Mouse (Mus musculus) CH12.LX (cell line): ENCODE data around the gene Olfr112. TPM values are rescaled to one million over a fixed set of nuclear protein-coding genes. Genes with fewer than 3 reads are reported as not detected.
"Not testable (repeated sequence)": the region's sequence is repeated elsewhere in the genome, so short reads cannot be mapped to it uniquely, and the experiment has no call there.

Experiments
- DNase-seq: peaks from one replicate; pipeline ENCODE4 v3.0.0-alpha.2; 2013; ENCODE audit errors: extremely low read depth
- H3K27ac ChIP-seq: 2 replicates; pipeline ENCODE4 v1.5.1; 2012; ENCODE audit warnings: low read depth, mild to moderate bottlenecking, control low read depth, moderate library complexity; ENCODE audit not compliant: insufficient read depth
- H3K27me3 ChIP-seq: replicated peaks from 2 replicates; pipeline ENCODE3; 2012; ENCODE audit warnings: inconsistent platforms
- H3K36me3 ChIP-seq, 2 experiments: replicated peaks in 1 of 2; 2 replicates each; pipeline versions ENCODE3 to v1.6.1; 2012; ENCODE audit warnings: inconsistent platforms in 1 of 2, low read length in 1 of 2, mild to moderate bottlenecking in 1 of 2, mixed read lengths in 1 of 2, moderate library complexity in 1 of 2; ENCODE audit not compliant: control insufficient read depth in 1 of 2, insufficient read depth in 1 of 2
- H3K4me1 ChIP-seq, 2 experiments: 2 replicates each; pipeline ENCODE4 v1.6.1; 2012; ENCODE audit warnings: inconsistent platforms in 1 of 2, moderate library complexity in 1 of 2; ENCODE audit not compliant: insufficient read depth in 2 of 2, control insufficient read depth in 1 of 2
- H3K4me2 ChIP-seq: 2 replicates; pipeline ENCODE4 v1.6.1; 2012; ENCODE audit warnings: low read depth, mild to moderate bottlenecking, control low read depth; ENCODE audit not compliant: poor library complexity, insufficient read depth, severe bottlenecking
- H3K4me3 ChIP-seq, 3 experiments: fragments of 150-350 bp in 1 of 3; sonication (generic) in 1 of 3; replicated peaks in 1 of 3; 2 replicates each; pipeline versions ENCODE3 to v1.5.1; 2011 to 2012; ENCODE audit warnings: low read depth in 2 of 3, low read length in 2 of 3, mild to moderate bottlenecking in 2 of 3, moderate library complexity in 2 of 3, control low read depth in 1 of 3, improper control_type of control experiment in 1 of 3, inconsistent platforms in 1 of 3, mixed read lengths in 1 of 3; ENCODE audit not compliant: poor library complexity in 1 of 3
- H3K79me2 ChIP-seq: replicated peaks from 2 replicates; pipeline ENCODE4 v1.6.1; 2012; ENCODE audit warnings: mild to moderate bottlenecking, moderate library complexity; ENCODE audit not compliant: control insufficient read depth, poor library complexity, insufficient read depth, severe bottlenecking; ENCODE audit errors: extremely low read depth
- H3K9ac ChIP-seq: 2 replicates; pipeline ENCODE4 v1.6.1; 2012; ENCODE audit warnings: low read depth, mild to moderate bottlenecking, control low read depth, moderate library complexity; ENCODE audit not compliant: insufficient read depth
- H3K9me3 ChIP-seq: replicated peaks from 2 replicates; pipeline ENCODE3; 2012; ENCODE audit warnings: low read length, inconsistent platforms, mixed read lengths
- BHLHE40 ChIP-seq: IDR thresholded peaks from 2 replicates; pipeline ENCODE4 v1.6.1; 2011; ENCODE audit warnings: mild to moderate bottlenecking, low read depth, low read length, improper control_type of control experiment
- CHD1 ChIP-seq: IDR thresholded peaks from 2 replicates; pipeline ENCODE4 v1.6.1; 2012; ENCODE audit warnings: low read depth, low read length, improper control_type of control experiment, inconsistent platforms
- E2F4 ChIP-seq: IDR thresholded peaks from 2 replicates; pipeline ENCODE4 v1.6.1; 2011; ENCODE audit warnings: low read depth, low read length, improper control_type of control experiment; ENCODE audit not compliant: insufficient replicate concordance
- ELF1 ChIP-seq: IDR thresholded peaks from 2 replicates; pipeline ENCODE4 v1.6.1; 2014; ENCODE audit warnings: low read depth, mild to moderate bottlenecking, inconsistent platforms, low read length, improper control_type of control experiment
- EP300 ChIP-seq: IDR thresholded peaks from 2 replicates; pipeline ENCODE4 v1.6.1; 2011; ENCODE audit warnings: low read length, improper control_type of control experiment
- ETS1 ChIP-seq: conservative IDR thresholded peaks from 2 replicates; pipeline ENCODE4 v1.6.1; 2012; ENCODE audit warnings: low read depth, mild to moderate bottlenecking, inconsistent platforms, low read length, improper control_type of control experiment, moderate library complexity
- HCFC1 ChIP-seq: IDR thresholded peaks from 2 replicates; pipeline ENCODE4 v1.6.1; 2012; ENCODE audit warnings: low read depth, mild to moderate bottlenecking, inconsistent platforms, low read length, improper control_type of control experiment
- JUN ChIP-seq: IDR thresholded peaks from 2 replicates; pipeline ENCODE4 v1.6.1; 2011; ENCODE audit warnings: low read depth, mild to moderate bottlenecking, low read length, improper control_type of control experiment, moderate library complexity; ENCODE audit not compliant: insufficient read depth
- JUND ChIP-seq: conservative IDR thresholded peaks from 2 replicates; pipeline ENCODE4 v1.6.1; 2011; ENCODE audit warnings: low read depth, low read length, improper control_type of control experiment
- MAFK ChIP-seq: IDR thresholded peaks from 2 replicates; pipeline ENCODE4 v1.6.1; 2011; ENCODE audit warnings: low read length, improper control_type of control experiment; ENCODE audit not compliant: insufficient replicate concordance
- MAX ChIP-seq: IDR thresholded peaks from 2 replicates; pipeline ENCODE4 v1.6.1; 2011; ENCODE audit warnings: low read length, improper control_type of control experiment
- MAZ ChIP-seq: IDR thresholded peaks from 2 replicates; pipeline ENCODE4 v1.6.1; 2012; ENCODE audit warnings: low read depth, mild to moderate bottlenecking, inconsistent platforms, low read length, improper control_type of control experiment, moderate library complexity
- MEF2A ChIP-seq: IDR thresholded peaks from 2 replicates; pipeline ENCODE4 v1.6.1; 2014; ENCODE audit warnings: low read depth, mild to moderate bottlenecking, inconsistent platforms, low read length, improper control_type of control experiment, borderline replicate concordance
- MXI1 ChIP-seq: IDR thresholded peaks from 2 replicates; pipeline ENCODE4 v1.6.1; 2011; ENCODE audit warnings: mild to moderate bottlenecking, low read depth, low read length, improper control_type of control experiment
- MYC ChIP-seq: IDR thresholded peaks from 2 replicates; pipeline ENCODE4 v1.6.1; 2011; ENCODE audit warnings: low read depth, mild to moderate bottlenecking, improper control_type of control experiment, low read length
- NELFE ChIP-seq: IDR thresholded peaks from 2 replicates; pipeline ENCODE4 v1.6.1; 2011; ENCODE audit warnings: low read depth, low read length, improper control_type of control experiment
- PAX5 ChIP-seq: IDR thresholded peaks from 2 replicates; pipeline ENCODE4 v1.6.1; 2012; ENCODE audit warnings: low read length, inconsistent platforms, mixed read lengths
- POLR2A ChIP-seq: IDR thresholded peaks from 2 replicates; pipeline ENCODE4 v1.6.1; 2011; ENCODE audit warnings: low read depth, mild to moderate bottlenecking, improper control_type of control experiment, low read length
- POLR2AphosphoS2 ChIP-seq: IDR thresholded peaks from 2 replicates; pipeline ENCODE4 v1.6.1; 2011; ENCODE audit warnings: low read depth, low read length, improper control_type of control experiment
- RAD21 ChIP-seq: IDR thresholded peaks from 2 replicates; pipeline ENCODE4 v1.6.1; 2011; ENCODE audit warnings: low read depth, mild to moderate bottlenecking, low read length, improper control_type of control experiment, moderate library complexity
- RCOR1 ChIP-seq: conservative IDR thresholded peaks from 2 replicates; pipeline ENCODE4 v1.6.1; 2012; ENCODE audit warnings: low read depth, mild to moderate bottlenecking, inconsistent platforms, low read length, improper control_type of control experiment
- SMC3 ChIP-seq: IDR thresholded peaks from 2 replicates; pipeline ENCODE4 v1.6.1; 2011; ENCODE audit warnings: low read depth, low read length, improper control_type of control experiment
- TBP ChIP-seq: conservative IDR thresholded peaks from 2 replicates; pipeline ENCODE4 v1.6.1; 2011; ENCODE audit warnings: low read depth, low read length, improper control_type of control experiment
- UBTF ChIP-seq: IDR thresholded peaks from 2 replicates; pipeline ENCODE4 v1.6.1; 2012; ENCODE audit warnings: low read depth, mild to moderate bottlenecking, inconsistent platforms, low read length, improper control_type of control experiment, moderate library complexity
- USF1 ChIP-seq: IDR thresholded peaks from 2 replicates; pipeline ENCODE4 v1.6.1; 2014; ENCODE audit warnings: low read depth, mild to moderate bottlenecking, inconsistent platforms, low read length, improper control_type of control experiment
- USF2 ChIP-seq: conservative IDR thresholded peaks from 2 replicates; pipeline ENCODE4 v1.6.1; 2011; ENCODE audit warnings: low read depth, low read length, improper control_type of control experiment
- ZNF384 ChIP-seq: IDR thresholded peaks from 2 replicates; pipeline ENCODE4 v1.6.1; 2012; ENCODE audit warnings: low read depth, low read length, improper control_type of control experiment, inconsistent platforms
- dilution Hi-C: fragments of 300-500 bp; cut with MboI; formaldehyde crosslinking; loops from 2 replicates; pipeline ENCODE4 v1.14.3; 2020; ENCODE audit warnings: low sequenced_read_pairs; ENCODE audit not compliant: extremely low pct_unique_long_range_greater_than_20kb, extremely low pct_ligation_motif_present
- in situ Hi-C: fragments of 300-500 bp; cut with MboI; formaldehyde crosslinking; loops from 3 replicates; pipeline ENCODE4 v1.14.3; 2019; ENCODE audit warnings: low sequenced_read_pairs, low pct_ligation_motif_present, low pct_unique_long_range_greater_than_20kb, mixed read lengths
- polyA plus RNA-seq: library from polyadenylated mRNA; unstranded; fragments of >175 nt; gene quantifications from 2 replicates; pipeline ENCODE4 v1.2.1, GENCODE M21; 2012; ENCODE audit warnings: low read depth; ENCODE audit not compliant: insufficient read length
- total RNA-seq, 2 experiments: library from RNA; depleted of rRNA; stranded (reverse); fragments of 300-350 nt in 1 of 2; fragments of >200 nt in 1 of 2; gene quantifications; 2 replicates each; pipeline ENCODE4 v1.2.3; 2012 to 2014

Olfr112 gene
- total and polyA plus RNA-seq, 3 experiments, result not detected

GRCm38 (mm10) chr17:37543800-37544435 is 25.3 kb downstream of the Olfr112 start:
- H3K79me2 ChIP-seq, result no peaks in the 10 kb centered on the region
- H3K4me3 ChIP-seq, result no peak overlapping the region
- TF ChIP-seq MXI1 (no peak), RAD21 (no peak), JUND (no peak), POLR2AphosphoS2 (no peak), CHD1 (no peak), EP300 (no peak), USF2 (no peak), MYC (no peak), TBP (no peak), UBTF (no peak), ETS1 (no peak), SMC3 (no peak), JUN (no peak), ZNF384 (no peak), BHLHE40 (no peak), E2F4 (no peak), NELFE (no peak), USF1 (no peak), RCOR1 (no peak), HCFC1 (no peak)
- H3K27me3 ChIP-seq, result no peaks in the 10 kb centered on the region
- in situ Hi-C loops, result no loop called here
- dilution Hi-C loops, result no loop called here
- no peaks in the 10 kb centered on the region for H3K36me3 ChIP-seq
- DNase-seq, result no peak
- H3K27ac ChIP-seq, result no peak overlapping the region
- H3K9ac ChIP-seq, result no peak overlapping the region
- no peaks in the 10 kb centered on the region for H3K9me3 ChIP-seq
- peaks cover 0 to 3% of the 10 kb centered on the region in 2 experiments; a peak in 1 of 4 replicates for H3K4me1 ChIP-seq
- no peak overlapping the region for H3K4me2 ChIP-seq

DNA sequence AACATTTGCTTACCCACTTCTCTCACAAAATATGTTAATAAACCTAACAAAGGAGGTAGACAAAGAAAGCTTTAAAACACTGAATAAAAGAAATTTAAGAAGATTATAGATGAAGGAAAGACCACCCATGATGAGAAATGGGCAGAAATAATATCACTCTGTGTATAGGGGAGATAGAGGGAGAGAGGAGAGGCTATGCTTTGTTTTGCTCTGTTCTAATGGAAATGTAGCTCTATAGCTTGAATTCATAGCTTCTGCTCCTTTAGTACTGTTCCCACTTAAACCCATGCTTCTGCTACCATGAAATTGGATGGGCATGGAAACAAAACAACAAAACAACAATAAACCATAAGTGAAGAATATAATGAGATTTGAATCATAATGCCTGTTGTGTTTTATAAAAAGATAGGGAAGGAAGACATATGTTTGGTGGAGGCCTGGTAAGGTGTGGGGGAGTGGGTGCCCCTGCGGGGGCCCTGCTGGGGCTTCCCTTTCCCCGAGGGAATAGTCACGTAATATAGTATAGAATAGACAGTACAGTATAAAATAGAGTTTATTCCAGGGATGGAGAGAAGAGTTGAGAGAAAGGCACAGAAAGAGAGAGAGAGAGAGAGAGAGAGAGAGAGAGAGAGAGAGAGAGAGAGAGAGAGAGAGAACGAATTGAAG is 27.7 kb downstream of the Olfr112 start:
- no peak for DNase-seq
- Histone ChIP-seq H3K4me2 (no peak overlapping the region), H3K9me3 (no peaks in the 10 kb centered on the region), H3K4me1 (peaks cover 0 to 3% of the 10 kb centered on the region in 2 experiments; a peak in 1 of 4 replicates), H3K36me3 (no peaks in the 10 kb centered on the region), H3K4me3 (no peak overlapping the region), H3K27ac (no peak overlapping the region), H3K27me3 (no peaks in the 10 kb centered on the region), H3K79me2 (no peaks in the 10 kb centered on the region), H3K9ac (no peak overlapping the region)
- dilution Hi-C loops, result no loop called here
- in situ Hi-C loops, result no loop called here
- TF ChIP-seq CHD1 (no peak), MYC (no peak), MEF2A (no peak), USF1 (no peak), MAZ (no peak), MXI1 (no peak), PAX5 (no peak), EP300 (no peak), TBP (no peak), MAFK (no peak), POLR2A (no peak), ELF1 (no peak), POLR2AphosphoS2 (no peak), MAX (no peak), ZNF384 (no peak)

- H3K27me3 ChIP-seq, H3K4me1 ChIP-seq, H3K36me3 ChIP-seq, in situ Hi-C loops, H3K4me2 ChIP-seq, H3K9ac ChIP-seq, DNase-seq, H3K79me2 ChIP-seq, H3K9me3 ChIP-seq, H3K27ac ChIP-seq, dilution Hi-C loops, H3K4me3 ChIP-seq: not testable (repeated sequence)
Measured at GRCm38 (mm10) chr17:37538416-37538815, 30.8 kb downstream of the Olfr112 start.
